In the genomic region with DNA sequence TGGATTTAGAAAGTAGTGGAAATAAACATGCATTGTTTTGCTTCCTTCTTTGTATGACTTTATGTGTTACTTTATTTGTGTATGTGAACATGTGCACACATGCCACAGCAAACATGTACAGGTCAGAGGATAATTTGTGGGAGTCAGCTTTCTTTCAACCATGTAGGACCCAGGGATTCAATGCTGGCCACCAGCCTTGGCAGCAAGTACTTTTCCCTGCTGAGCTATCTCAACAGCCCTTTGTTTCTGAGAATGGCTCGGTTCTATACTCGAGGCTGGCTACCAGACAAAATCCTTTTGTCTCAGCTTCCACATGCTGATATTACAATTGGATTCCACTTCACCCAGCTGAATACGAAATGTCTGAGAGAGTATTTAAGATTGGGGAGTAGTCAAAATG, we compare ENCODE assay signal across 13 mouse cellular contexts.
DNase-seq lines count a peak whose midpoint lies in the region; ATAC-seq and TF ChIP-seq lines count a peak whose summit lies in the region.
"Had no signal": no experiment of that assay in that cellular context is flagged by ENCODE, and none has a peak within 500 bp of the region (broad histone marks: within the 10 kb centered on the region; RNA-seq: fewer than 3 reads in every experiment).

No protein-coding gene starts in this region.

- H3K4me2 ChIP-seq in hindbrain, embryonic 14.5 days (replicated peaks): no peak overlapping the region
- no peak overlapping the region for H3K4me2 ChIP-seq in lung, postnatal 0 days (replicated peaks; ENCODE audit: low read depth, low read length)
- H3K4me2 ChIP-seq: hindbrain, embryonic 15.5 days; liver, embryonic 11.5 days had no signal

- peak; percentile 2 for DNase-seq in cerebellum, adult 9-11 months
- DNase-seq in cerebellum, adult 8-10 months: no peak
- DNase-seq in layer of hippocampus, adult 2 months (ENCODE audit: low spot score in 2 of 2): no peak
- DNase-seq in layer of hippocampus, postnatal 36 days: no peak
- peak; percentile 38 for DNase-seq in R1 (ENCODE audit: low read depth, low spot score)
- peak; percentile 45 for DNase-seq in hindbrain, embryonic 14.5 days (ENCODE audit: low spot score)
- no peak for DNase-seq in adrenal gland, postnatal 4 days (ENCODE audit: low spot score in 2 of 2)
- no peak for DNase-seq in lung, postnatal 0 days (ENCODE audit: low spot score)

- H3K9me3 ChIP-seq in hindbrain, embryonic 14.5 days (ENCODE audit: control insufficient read depth, low read length): no peaks in the 10 kb centered on the region
- no peaks in the 10 kb centered on the region for H3K9me3 ChIP-seq in lung, postnatal 0 days (ENCODE audit: low read length)
- H3K9me3 ChIP-seq: hindbrain, embryonic 15.5 days had no signal

- H3K27ac ChIP-seq in layer of hippocampus, adult 2 months: peak overlapping the region; percentile 21; the same call in 1 of the 2 replicates
- H3K27ac ChIP-seq in hindbrain, embryonic 14.5 days: 0 out of 2 replicates have a peak overlapping the region, but pooled peaks have one; percentile 24
- H3K27ac ChIP-seq in lung, postnatal 0 days (ENCODE audit: low read length): no peak overlapping the region
- H3K27ac ChIP-seq: heart, adult 2 months; hindbrain, embryonic 15.5 days; left cerebral cortex, adult 2 months had no signal

- 11% methylated on average over 3 of the region's 3 CpGs for WGBS in hindbrain, embryonic 14.5 days
- 41% methylated on average over 3 of the region's 3 CpGs for WGBS in lung, postnatal 0 days

- peak; percentile 51; the same call in 1 of the 2 replicates for ATAC-seq in hindbrain, embryonic 14.5 days (ENCODE audit: low FRiP score)
- no peak for ATAC-seq in lung, postnatal 0 days
- ATAC-seq: activated CD4-positive, CD25-positive, alpha-beta regulatory T cell, adult 4 months had no signal

- H3K36me3 ChIP-seq in hindbrain, embryonic 14.5 days (replicated peaks; ENCODE audit: control insufficient read depth, insufficient read depth): no peaks in the 10 kb centered on the region
- no peaks in the 10 kb centered on the region for H3K36me3 ChIP-seq in lung, postnatal 0 days (ENCODE audit: insufficient read depth, low read length)
- H3K36me3 ChIP-seq: hindbrain, embryonic 15.5 days had no signal

- no peaks in the 10 kb centered on the region for H3K27me3 ChIP-seq in hindbrain, embryonic 14.5 days (ENCODE audit: control insufficient read depth, insufficient read depth, low read length)
- no peaks in the 10 kb centered on the region for H3K27me3 ChIP-seq in lung, postnatal 0 days (replicated peaks; ENCODE audit: insufficient read depth, low read length)
- H3K27me3 ChIP-seq: hindbrain, embryonic 15.5 days had no signal

- H3K4me1 ChIP-seq in hindbrain, embryonic 14.5 days (replicated peaks; ENCODE audit: control insufficient read depth, insufficient read depth, low read length): peaks cover 7% of the 10 kb centered on the region; the same call in 1 of the 2 replicates
- H3K4me1 ChIP-seq in lung, postnatal 0 days (ENCODE audit: insufficient read depth, low read depth, low read length): no peaks in the 10 kb centered on the region

- TF ChIP-seq CTCF in layer of hippocampus, adult 2 months (conservative IDR thresholded peaks at IDR 0.05): no peak
- TF ChIP-seq CTCF in lung, postnatal 0 days (IDR thresholded peaks at IDR 0.05): no peak

- H3K9ac ChIP-seq in hindbrain, embryonic 14.5 days: no peak overlapping the region
- H3K9ac ChIP-seq in lung, postnatal 0 days (replicated peaks; ENCODE audit: low read depth): no peak overlapping the region
- H3K9ac ChIP-seq: hindbrain, embryonic 15.5 days had no signal

- no peak overlapping the region for H3K4me3 ChIP-seq in layer of hippocampus, adult 2 months
- H3K4me3 ChIP-seq in hindbrain, embryonic 14.5 days (replicated peaks; ENCODE audit: low read length): no peak overlapping the region
- H3K4me3 ChIP-seq in lung, postnatal 0 days (ENCODE audit: low read depth, low read length): no peak overlapping the region
- H3K4me3 ChIP-seq: heart, adult 2 months; hindbrain, embryonic 15.5 days; left cerebral cortex, adult 2 months had no signal

- no peak for TF ChIP-seq EP300 in lung, postnatal 0 days (IDR thresholded peaks at IDR 0.05)

Comparison
In these comparisons a context has a peak if more than half of its experiments do, and no peak if none do; other contexts are left out.
1. DNase-seq: peak in cerebellum, adult 9-11 months (single experiment), R1 (single experiment) and hindbrain, embryonic 14.5 days (single experiment); none in cerebellum, adult 8-10 months (single experiment), layer of hippocampus, adult 2 months (0 of 2), layer of hippocampus, postnatal 36 days (0 of 2), adrenal gland, postnatal 4 days (0 of 2) and lung, postnatal 0 days (single experiment).